Mouse (Mus musculus): ENCODE measurements around the gene Ccdc82. TPM values are rescaled to one million over a fixed set of nuclear protein-coding genes. Genes with fewer than 3 reads are reported as not detected.

Gene Ccdc82
- polyA plus RNA-seq, 1 experiment from 2014 or later = 8.5 TPM

- H3K27me3 ChIP-seq = no peaks in the 10 kb centered on the region
- peaks cover 50% of the 10 kb centered on the region for H3K4me1 ChIP-seq
- no peak overlapping the region for H3K4me3 ChIP-seq
- H3K4me2 ChIP-seq = no peak overlapping the region
- H3K36me3 ChIP-seq = no peaks in the 10 kb centered on the region
- no peak overlapping the region for H3K27ac ChIP-seq
- no peaks in the 10 kb centered on the region for H3K9me3 ChIP-seq
- ATAC-seq (ENCODE audit: insufficient number of reproducible peaks, low FRiP score, low TSS enrichment, low read depth) = no peak
- 71% methylated on average over 9 of the region's 9 CpGs for WGBS
- H3K9ac ChIP-seq = no peak overlapping the region
Measured at GRCm38 (mm10) chr9:13300891-13301782, 54.4 kb downstream of the Ccdc82 start.

GRCm38 (mm10) chr9:13302183-13302825 lies 55.5 kb downstream of the Ccdc82 start:
- WGBS = 54% methylated on average over 6 of the region's 6 CpGs
- Histone ChIP-seq H3K4me2 (no peak overlapping the region), H3K27ac (no peak overlapping the region), H3K9me3 (no peaks in the 10 kb centered on the region), H3K36me3 (no peaks in the 10 kb centered on the region), H3K4me3 (no peak overlapping the region), H3K9ac (no peak overlapping the region), H3K4me1 (peaks cover 51% of the 10 kb centered on the region), H3K27me3 (no peaks in the 10 kb centered on the region)
- ATAC-seq (ENCODE audit: insufficient number of reproducible peaks, low FRiP score, low TSS enrichment, low read depth) = no peak

- Histone ChIP-seq H3K27me3 (no peaks in the 10 kb centered on the region), H3K36me3 (no peaks in the 10 kb centered on the region), H3K9ac (no peak overlapping the region), H3K4me2 (no peak overlapping the region), H3K9me3 (no peaks in the 10 kb centered on the region), H3K4me1 (peaks cover 46% of the 10 kb centered on the region), H3K4me3 (no peak overlapping the region), H3K27ac (no peak overlapping the region)
- ATAC-seq (ENCODE audit: insufficient number of reproducible peaks, low FRiP score, low TSS enrichment, low read depth) = no peak
- WGBS = 86% methylated on average over 5 of the region's 5 CpGs
Measured at GRCm38 (mm10) chr9:13303099-13303771, 56.5 kb downstream of the Ccdc82 start.

- Histone ChIP-seq H3K27ac (no peak overlapping the region), H3K9me3 (no peaks in the 10 kb centered on the region), H3K9ac (no peak overlapping the region), H3K4me2 (no peak overlapping the region), H3K36me3 (no peaks in the 10 kb centered on the region), H3K4me1 (peaks cover 39% of the 10 kb centered on the region), H3K27me3 (no peaks in the 10 kb centered on the region), H3K4me3 (no peak overlapping the region)
- ATAC-seq (ENCODE audit: insufficient number of reproducible peaks, low FRiP score, low TSS enrichment, low read depth) = no peak
- 60% methylated on average over 6 of the region's 6 CpGs for WGBS
Measured at GRCm38 (mm10) chr9:13303976-13304375, 57.2 kb downstream of the Ccdc82 start.

GRCm38 (mm10) chr9:13306471-13306870 lies 59.7 kb downstream of the Ccdc82 start:
- no peak overlapping the region for H3K9ac ChIP-seq
- H3K36me3 ChIP-seq = no peaks in the 10 kb centered on the region
- H3K4me1 ChIP-seq = peaks cover 14% of the 10 kb centered on the region
- H3K4me2 ChIP-seq = no peak overlapping the region
- 87% methylated on average over 3 of the region's 3 CpGs for WGBS
- H3K27ac ChIP-seq = no peak overlapping the region
- no peak overlapping the region for H3K4me3 ChIP-seq
- H3K9me3 ChIP-seq = no peaks in the 10 kb centered on the region
- H3K27me3 ChIP-seq = no peaks in the 10 kb centered on the region
- no peak for ATAC-seq (ENCODE audit: insufficient number of reproducible peaks, low FRiP score, low TSS enrichment, low read depth)

GRCm38 (mm10) chr9:13307226-13307625 lies 60.5 kb downstream of the Ccdc82 start:
- 50% methylated on average over 4 of the region's 4 CpGs for WGBS
- no peak overlapping the region for H3K9ac ChIP-seq
- no peak for ATAC-seq (ENCODE audit: insufficient number of reproducible peaks, low FRiP score, low TSS enrichment, low read depth)
- no peaks in the 10 kb centered on the region for H3K36me3 ChIP-seq
- H3K4me1 ChIP-seq = peaks cover 10% of the 10 kb centered on the region; the same call in 1 of the 2 replicates
- H3K27ac ChIP-seq = no peak overlapping the region
- H3K4me2 ChIP-seq = no peak overlapping the region
- H3K27me3 ChIP-seq = no peaks in the 10 kb centered on the region
- H3K4me3 ChIP-seq = no peak overlapping the region
- no peaks in the 10 kb centered on the region for H3K9me3 ChIP-seq

- Histone ChIP-seq H3K9me3 (no peaks in the 10 kb centered on the region), H3K27ac (no peak overlapping the region), H3K4me1 (peaks cover 9% of the 10 kb centered on the region; the same call in 1 of the 2 replicates), H3K4me3 (no peak overlapping the region), H3K4me2 (no peak overlapping the region), H3K9ac (no peak overlapping the region), H3K27me3 (no peaks in the 10 kb centered on the region), H3K36me3 (no peaks in the 10 kb centered on the region)
- ATAC-seq (ENCODE audit: insufficient number of reproducible peaks, low FRiP score, low TSS enrichment, low read depth) = no peak
- WGBS = 50% methylated on average over 8 of the region's 8 CpGs
Measured at GRCm38 (mm10) chr9:13308718-13309117, 62.0 kb downstream of the Ccdc82 start.

GRCm38 (mm10) chr9:13309807-13310206 lies 63.1 kb downstream of the Ccdc82 start:
- Histone ChIP-seq H3K9ac (no peak overlapping the region), H3K27ac (no peak overlapping the region), H3K36me3 (no peaks in the 10 kb centered on the region), H3K4me3 (no peak overlapping the region), H3K4me1 (peaks cover 10% of the 10 kb centered on the region; the same call in 1 of the 2 replicates), H3K4me2 (no peak overlapping the region), H3K9me3 (no peaks in the 10 kb centered on the region), H3K27me3 (no peaks in the 10 kb centered on the region)
- WGBS = 69% methylated on average over 7 of the region's 7 CpGs
- ATAC-seq (ENCODE audit: insufficient number of reproducible peaks, low FRiP score, low TSS enrichment, low read depth) = no peak

GRCm38 (mm10) chr9:13310236-13310635 lies 63.5 kb downstream of the Ccdc82 start:
- Histone ChIP-seq H3K4me2 (no peak overlapping the region), H3K27me3 (no peaks in the 10 kb centered on the region), H3K9me3 (no peaks in the 10 kb centered on the region), H3K36me3 (no peaks in the 10 kb centered on the region), H3K27ac (no peak overlapping the region), H3K4me1 (peaks cover 15% of the 10 kb centered on the region), H3K4me3 (no peak overlapping the region), H3K9ac (no peak overlapping the region)
- 83% methylated on average over 3 of the region's 3 CpGs for WGBS
- ATAC-seq (ENCODE audit: insufficient number of reproducible peaks, low FRiP score, low TSS enrichment, low read depth) = no peak

GRCm38 (mm10) chr9:13311094-13311493 lies 64.3 kb downstream of the Ccdc82 start:
- H3K27me3 ChIP-seq = no peaks in the 10 kb centered on the region
- 44% methylated on average over 2 of the region's 2 CpGs for WGBS
- no peak overlapping the region for H3K4me3 ChIP-seq
- H3K36me3 ChIP-seq = no peaks in the 10 kb centered on the region
- no peaks in the 10 kb centered on the region for H3K9me3 ChIP-seq
- no peak overlapping the region for H3K9ac ChIP-seq
- H3K27ac ChIP-seq = no peak overlapping the region
- no peak overlapping the region for H3K4me2 ChIP-seq
- ATAC-seq (ENCODE audit: insufficient number of reproducible peaks, low FRiP score, low TSS enrichment, low read depth) = no peak
- peaks cover 22% of the 10 kb centered on the region for H3K4me1 ChIP-seq

- Histone ChIP-seq H3K4me3 (no peak overlapping the region), H3K27ac (no peak overlapping the region), H3K4me1 (peaks cover 17% of the 10 kb centered on the region), H3K4me2 (no peak overlapping the region), H3K9ac (no peak overlapping the region), H3K9me3 (no peaks in the 10 kb centered on the region), H3K36me3 (no peaks in the 10 kb centered on the region), H3K27me3 (no peaks in the 10 kb centered on the region)
- ATAC-seq (ENCODE audit: insufficient number of reproducible peaks, low FRiP score, low TSS enrichment, low read depth) = no peak
- WGBS = 91% methylated on average over 2 of the region's 2 CpGs
Measured at GRCm38 (mm10) chr9:13313923-13314322, 67.2 kb downstream of the Ccdc82 start.

- H3K4me3 ChIP-seq = no peak overlapping the region
- ATAC-seq (ENCODE audit: insufficient number of reproducible peaks, low FRiP score, low TSS enrichment, low read depth) = no peak
- no peaks in the 10 kb centered on the region for H3K36me3 ChIP-seq
- H3K4me1 ChIP-seq = peaks cover 17% of the 10 kb centered on the region
- H3K27ac ChIP-seq = 0 out of 2 replicates have a peak overlapping the region, but pooled peaks have one; percentile 24
- WGBS = 46% methylated on average over 5 of the region's 5 CpGs
- no peaks in the 10 kb centered on the region for H3K9me3 ChIP-seq
- H3K27me3 ChIP-seq = no peaks in the 10 kb centered on the region
- H3K4me2 ChIP-seq = no peak overlapping the region
- H3K9ac ChIP-seq = no peak overlapping the region
Measured at GRCm38 (mm10) chr9:13314577-13315004, 67.8 kb downstream of the Ccdc82 start.
